Mouse (Mus musculus) heart, postnatal 10 days (tissue): ENCODE data around the gene Slc30a6. TPM values are rescaled to one million over a fixed set of nuclear protein-coding genes. Genes with fewer than 3 reads are reported as not detected.
"Not testable (repeated sequence)": the region's sequence is repeated elsewhere in the genome, so short reads cannot be mapped to it uniquely, and the experiment has no call there.

Experiments
- DNase-seq, 2 experiments: peaks; one replicate each; pipeline ENCODE4 v3.0.0; 2021
- intact Hi-C: fragments of 180-260 bp; cut with DNase I; formaldehyde crosslinking; loops from one replicate; pipeline ENCODE4 v1.15.1; 2025
- total RNA-seq, 2 experiments: library from RNA; stranded (reverse); gene quantifications; 2 replicates each; pipeline ENCODE4 v1.2.3; 2021

Gene Slc30a6
- total RNA-seq, 2 experiments from 2014 or later = 10.9 to 11.6 TPM

- no peak for DNase-seq
- intact Hi-C loops = no loop called here
These were observed 42.4 kb downstream of the Slc30a6 start for GRCm38 (mm10) chr17:74437762-74438161.

- DNase-seq = no peak
- intact Hi-C loops = no loop called here
These were observed 45.1 kb downstream of the Slc30a6 start for GRCm38 (mm10) chr17:74440486-74440885.

- intact Hi-C loops = no loop called here
- DNase-seq = no peak
These were observed 54.4 kb downstream of the Slc30a6 start for GRCm38 (mm10) chr17:74449776-74450175.

- DNase-seq = no peak
- intact Hi-C loops = no loop called here
These were observed 58.5 kb downstream of the Slc30a6 start for GRCm38 (mm10) chr17:74453928-74454327.

GRCm38 (mm10) chr17:74454660-74455059 is 59.3 kb downstream of the Slc30a6 start:
- intact Hi-C loops = no loop called here
- DNase-seq = no peak

- intact Hi-C loops = no loop called here
- no peak for DNase-seq
These were observed 60.0 kb downstream of the Slc30a6 start for GRCm38 (mm10) chr17:74455426-74455825.

GRCm38 (mm10) chr17:74456825-74457224 is 61.4 kb downstream of the Slc30a6 start:
- intact Hi-C loops = no loop called here
- no peak for DNase-seq

GRCm38 (mm10) chr17:74457972-74458677 is 62.7 kb downstream of the Slc30a6 start:
- intact Hi-C loops = no loop called here
- no peak for DNase-seq

- intact Hi-C loops = no loop called here
These were observed 63.5 kb downstream of the Slc30a6 start, which contains the start of gene Nlrc4 for GRCm38 (mm10) chr17:74458711-74459408. Nlrc4 (minus strand) TSS chr17:74459142.

GRCm38 (mm10) chr17:74463510-74463909 is 68.1 kb downstream of the Slc30a6 start:
- intact Hi-C loops = no loop called here
- no peak for DNase-seq

More at GRCm38 (mm10) chr17:74458711-74459408, 63.5 kb downstream of the Slc30a6 start, which contains the start of gene Nlrc4:
- no peak for DNase-seq

- intact Hi-C loops, DNase-seq: not testable (repeated sequence)
These were observed 72.6 kb downstream of the Slc30a6 start for GRCm38 (mm10) chr17:74467981-74468380.

- DNase-seq, intact Hi-C loops: not testable (repeated sequence)
These were observed 74.7 kb downstream of the Slc30a6 start for GRCm38 (mm10) chr17:74470133-74470532.

Other genes starting within 250 kb of the Slc30a6 start
- gene Memo1, start 100.1 kb upstream of the Slc30a6 start, total RNA-seq = 10 to 100 TPM; 63.7 to 72.1 TPM
- 10 to 100 TPM; 62.3 to 68.4 TPM for gene Dpy30, start 71.7 kb upstream of the Slc30a6 start, total RNA-seq
- 10 to 100 TPM; 32.2 to 37.9 TPM for gene Spast, start 56.6 kb upstream of the Slc30a6 start, total RNA-seq
- under 1 TPM; 0.30 to 0.31 TPM for gene Nlrc4, start 63.5 kb downstream of the Slc30a6 start, total RNA-seq
- 10 to 100 TPM; 75.6 to 79.2 TPM for gene Yipf4, start 93.9 kb downstream of the Slc30a6 start, total RNA-seq
- gene Birc6, start 132.7 kb downstream of the Slc30a6 start, total RNA-seq = 100 to 1,000 TPM; 101 to 127 TPM